Mouse (Mus musculus) ovary, postnatal 14 days (tissue): Measurements from ENCODE around the gene Fancl.
"Not testable (repeated sequence)": the region's sequence is repeated elsewhere in the genome, so short reads cannot be mapped to it uniquely, and the experiment has no call there.

Experiments used
- DNase-seq: peaks from one replicate; pipeline ENCODE4 v3.0.0; 2022; ENCODE audit warnings: low spot score

Fancl gene

DNA sequence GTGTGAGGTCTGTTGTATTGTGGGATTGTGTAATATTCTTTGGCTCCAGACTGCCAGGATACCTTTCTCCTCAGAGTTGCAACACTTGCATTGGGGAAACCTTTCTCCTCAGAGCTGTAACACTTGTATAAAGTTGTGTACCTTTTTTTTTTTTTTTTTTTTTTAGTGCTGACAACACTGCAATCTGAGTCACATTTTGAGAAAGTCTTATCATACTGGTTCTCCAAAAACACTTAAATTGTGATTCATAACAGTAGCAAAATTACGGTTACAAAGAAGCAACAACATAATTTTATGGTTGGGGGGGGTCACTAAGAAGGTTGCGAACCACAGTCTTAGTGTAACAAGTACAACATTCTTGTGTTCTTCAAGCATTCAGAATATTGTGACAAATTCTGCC lies at the start of gene Fancl:
Gene Fancl (plus strand): TSS at position 165 of the 400 bp plus-strand sequence.
- no peak for DNase-seq

DNA sequence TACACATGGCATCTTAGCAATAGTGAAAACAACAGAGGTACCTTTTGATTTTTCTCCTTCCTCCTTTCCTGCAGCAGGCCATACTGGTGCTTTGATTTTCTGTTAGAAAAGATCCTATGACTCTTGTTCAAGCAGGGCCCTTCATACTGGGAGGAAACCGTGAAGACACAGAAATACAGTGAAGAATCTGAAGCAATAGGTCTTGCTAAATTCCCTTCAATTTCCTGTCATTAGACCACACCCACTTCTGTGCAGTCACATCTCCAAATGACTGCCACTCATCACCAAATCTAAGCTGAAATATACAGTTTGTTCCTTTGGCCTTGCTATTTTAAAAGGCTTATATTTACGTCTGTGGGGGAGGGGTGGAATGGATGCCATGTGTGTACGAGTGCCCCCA lies 49.1 kb upstream of the Fancl start:
- DNase-seq: no peak

DNA sequence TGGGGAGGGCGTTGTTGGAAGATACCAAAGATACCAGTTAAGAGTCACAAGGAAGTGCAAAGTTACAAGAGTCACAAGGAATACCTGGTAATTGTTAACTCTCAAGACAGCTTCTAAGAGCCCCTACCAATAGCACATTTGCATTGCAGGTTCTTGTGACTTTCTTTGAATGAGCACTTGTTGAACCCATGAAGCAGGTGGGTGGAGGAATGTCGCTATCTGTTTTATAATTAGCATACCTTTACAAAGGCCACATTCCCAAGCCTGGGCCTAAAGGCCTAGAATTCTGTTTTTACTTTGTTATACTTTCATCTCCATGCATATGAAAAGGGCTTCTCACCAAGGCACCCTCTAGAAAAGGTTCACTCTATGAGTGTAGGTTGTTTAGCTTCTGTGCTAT lies 15.8 kb upstream of the Fancl start:
- not testable (repeated sequence) for DNase-seq

DNA sequence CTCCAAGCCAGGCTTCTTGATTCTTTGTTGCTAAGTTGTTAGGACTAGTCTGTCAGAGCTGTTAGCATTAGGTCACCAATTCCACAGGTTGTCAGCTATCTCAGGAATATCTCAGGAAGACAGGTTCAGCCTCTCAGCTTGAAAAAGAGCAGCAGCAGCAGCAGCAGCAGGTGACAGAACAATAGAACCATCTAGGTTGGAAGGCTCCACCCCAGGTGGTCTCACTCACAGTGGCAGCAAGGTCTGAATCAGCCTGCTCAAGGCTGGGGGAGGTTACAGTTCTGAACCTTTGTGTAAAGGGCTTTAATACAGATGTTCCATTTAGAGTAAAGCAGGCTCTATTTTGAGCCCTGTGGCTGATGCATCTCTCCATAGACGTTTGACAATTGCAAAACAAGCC lies 14.0 kb upstream of the Fancl start:
- not testable (repeated sequence) for DNase-seq

DNA sequence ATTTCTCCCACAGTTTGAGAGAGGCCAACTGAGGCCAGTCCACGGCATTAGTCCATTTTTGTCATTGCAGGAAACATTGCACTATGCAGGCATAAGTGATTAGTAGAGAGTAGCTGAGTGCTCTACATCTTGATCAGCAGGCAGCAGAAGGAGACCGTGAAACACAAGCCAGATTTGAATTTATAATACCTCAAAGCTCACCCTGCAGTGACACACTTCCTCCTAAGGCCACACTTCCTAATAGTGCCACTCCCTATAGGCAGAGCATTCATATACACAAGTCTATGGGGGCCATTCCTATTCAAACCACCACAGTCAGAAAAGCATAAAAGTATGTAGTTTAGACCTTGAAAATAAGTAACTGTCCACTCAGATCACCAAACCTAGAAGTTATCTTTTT lies 11.8 kb upstream of the Fancl start:
- no peak for DNase-seq

DNA sequence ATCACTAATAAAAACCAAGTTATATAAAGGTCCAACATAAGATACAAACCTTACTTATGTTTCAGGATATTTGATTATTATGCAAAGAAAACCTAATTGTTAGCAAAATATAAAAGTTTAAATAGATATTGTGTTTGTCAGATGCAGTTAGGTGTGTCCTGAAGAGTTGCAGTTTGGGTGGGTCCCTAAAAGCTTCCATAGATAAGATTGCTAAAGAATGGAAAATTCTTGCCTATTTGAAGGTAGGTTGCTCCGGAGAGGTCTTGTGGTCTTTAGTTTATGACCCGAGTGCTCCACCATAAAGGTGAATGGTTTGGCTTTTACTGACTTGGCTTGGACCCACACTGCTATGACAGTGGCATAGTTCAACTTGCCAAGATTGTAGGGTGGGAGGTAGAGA lies 7.9 kb upstream of the Fancl start:
- no peak for DNase-seq

DNA sequence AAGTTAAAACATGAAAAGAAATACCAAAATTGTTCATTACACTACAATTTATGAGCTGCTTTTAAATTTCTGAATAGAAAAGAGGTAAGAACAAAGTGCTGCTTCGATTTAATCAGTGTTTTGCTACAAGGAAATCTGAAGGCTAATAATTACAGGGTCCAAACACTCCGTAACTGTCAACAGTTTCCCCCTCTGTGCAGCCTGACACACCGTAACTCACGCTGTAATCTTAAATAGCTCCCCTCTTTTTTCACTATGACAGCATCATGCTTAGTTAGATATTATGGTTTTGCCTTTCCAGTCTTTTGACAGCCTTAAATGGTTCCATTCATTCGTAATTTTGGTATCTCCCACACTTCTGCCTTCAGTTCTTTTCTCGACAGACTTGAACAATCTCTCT lies 4.4 kb upstream of the Fancl start:
- DNase-seq: no peak

DNA sequence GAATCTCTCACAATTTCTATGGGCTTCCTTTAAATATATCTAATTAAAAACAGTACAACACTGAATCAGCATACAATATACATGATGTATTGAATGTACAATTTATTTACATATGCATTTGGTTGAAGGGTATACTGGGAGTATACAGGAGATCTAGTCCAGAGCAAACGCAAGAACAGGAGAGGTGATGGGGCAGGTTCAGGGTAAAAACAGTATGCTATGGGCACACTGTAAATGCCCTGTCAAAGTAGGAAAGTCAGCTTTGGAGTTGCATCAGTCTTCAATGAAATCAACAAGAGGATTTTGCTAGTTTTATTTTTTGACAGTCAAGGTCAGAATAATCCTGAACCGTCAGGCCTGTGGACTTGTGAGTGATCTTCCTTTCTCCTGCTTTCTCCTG lies 743 bp downstream of the Fancl start:
- no peak for DNase-seq

DNA sequence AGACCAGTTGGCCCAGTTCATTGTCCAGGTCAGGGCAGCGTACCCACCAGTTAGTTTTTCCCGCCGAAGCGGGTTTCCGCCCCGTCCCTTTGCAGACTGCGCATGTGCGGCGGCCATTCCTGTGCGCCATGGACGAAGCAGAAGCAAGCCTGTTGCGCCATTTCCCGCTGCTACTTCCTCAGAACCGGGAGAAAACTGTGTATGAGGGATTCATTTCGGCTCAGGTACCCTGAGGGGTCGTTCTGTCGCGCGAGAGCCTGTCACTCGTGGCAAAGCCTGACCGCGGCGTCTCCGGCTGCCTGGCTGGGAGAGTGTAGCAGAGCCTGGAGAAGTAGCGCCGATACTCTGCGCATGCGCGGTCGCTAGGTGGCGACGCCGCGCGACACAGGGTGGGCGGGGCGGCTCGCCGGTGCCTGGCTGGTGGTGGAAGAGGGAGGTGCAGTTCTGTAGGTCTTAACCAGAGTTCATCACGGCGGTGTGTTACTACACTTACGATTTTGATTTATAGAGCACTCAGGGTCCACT lies 1.2 kb downstream of the Fancl start:
- DNase-seq: peak; percentile 85

DNA sequence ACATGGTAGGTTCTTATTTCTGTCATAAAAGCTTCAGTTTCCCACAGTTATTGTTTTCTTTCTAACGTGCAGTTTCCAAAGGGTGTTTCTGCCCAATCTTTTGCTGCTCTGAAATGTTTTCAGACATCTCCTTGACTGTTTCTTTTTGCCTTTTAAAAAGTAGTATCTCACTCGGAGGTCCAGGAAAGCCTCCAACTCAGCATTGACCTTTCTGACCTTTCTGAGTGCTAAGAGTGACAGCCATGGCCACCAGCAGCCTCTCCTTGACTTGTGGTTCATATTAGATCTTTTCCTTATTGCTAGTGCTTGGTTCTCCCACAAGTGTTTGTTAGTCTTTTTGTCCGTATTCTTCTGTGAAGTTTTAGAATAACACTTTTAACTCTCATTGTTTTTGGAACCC lies 9.6 kb downstream of the Fancl start:
- no peak for DNase-seq

DNA sequence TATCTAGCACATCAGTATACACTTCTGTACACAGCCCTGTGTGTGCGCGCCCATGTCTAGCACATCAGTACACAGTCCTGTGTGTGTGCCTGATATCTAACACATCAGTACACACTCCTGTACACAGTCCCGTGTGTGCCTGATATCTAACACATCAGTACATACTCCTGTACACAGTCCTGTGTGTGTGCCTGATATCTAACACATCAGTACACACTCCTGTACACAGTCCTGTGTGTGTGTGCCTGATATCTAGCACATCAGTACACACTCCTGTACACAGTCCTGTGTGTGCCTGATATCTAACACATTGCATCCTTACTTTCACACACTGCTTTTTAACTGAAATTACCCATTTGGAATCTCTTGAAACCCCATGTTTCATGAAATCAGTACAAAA lies 27.0 kb downstream of the Fancl start:
- DNase-seq: no peak

DNA sequence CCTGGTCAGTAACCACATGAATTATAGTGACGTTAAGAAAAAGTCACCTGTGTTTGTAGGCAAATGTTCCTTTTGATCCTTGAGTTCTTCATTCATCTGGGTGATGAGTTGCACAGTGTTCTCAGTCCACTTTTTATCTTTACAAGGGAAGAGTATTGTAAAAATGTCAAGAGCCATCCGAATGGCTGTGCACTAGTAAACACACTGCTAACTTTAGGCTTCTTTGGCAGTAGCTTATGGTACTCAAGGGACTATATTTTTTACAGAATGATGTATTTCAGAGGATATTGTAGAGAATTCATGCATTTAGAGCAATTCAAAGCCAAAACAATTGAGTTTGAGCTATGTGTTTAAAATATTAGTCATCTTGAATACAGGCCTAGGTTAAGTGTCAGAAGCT lies 35.5 kb downstream of the Fancl start:
- DNase-seq: no peak

DNA sequence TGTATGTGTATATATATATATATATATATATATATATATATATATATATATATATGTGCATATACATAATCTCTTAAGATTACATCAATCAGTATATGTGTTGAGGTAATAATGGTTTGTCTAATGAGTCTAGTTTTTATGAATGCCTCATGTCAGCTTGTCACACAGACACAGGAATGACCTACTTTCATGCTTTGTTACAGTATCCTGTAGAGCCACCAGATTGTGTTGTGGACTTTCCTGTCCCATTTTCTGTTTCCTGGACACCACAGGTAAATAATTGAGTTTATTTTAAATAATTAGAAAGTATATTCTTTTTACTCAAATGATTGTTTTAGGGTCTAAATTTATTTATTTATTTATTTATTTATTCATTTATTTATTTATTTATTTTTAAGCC lies 48.3 kb downstream of the Fancl start:
- DNase-seq: no peak

DNA sequence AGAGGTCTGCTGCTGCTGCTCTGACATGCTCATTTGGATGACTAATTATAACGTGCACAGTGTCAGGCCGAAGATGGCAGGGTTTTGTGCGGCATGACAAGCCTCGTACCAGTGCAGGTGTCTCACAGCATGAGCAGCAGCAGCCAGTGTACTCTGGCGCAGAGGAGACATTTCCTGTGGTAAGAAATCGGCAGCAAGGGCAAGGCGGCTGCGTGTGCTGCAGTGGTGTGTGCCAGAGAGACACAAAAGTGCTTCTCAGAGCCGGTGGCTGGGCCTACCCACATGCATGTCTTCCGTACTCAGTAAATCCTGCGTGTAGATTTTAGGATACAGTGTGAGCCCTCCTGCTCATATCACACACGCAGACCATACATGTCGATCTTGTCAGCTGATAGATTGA lies 51.9 kb downstream of the Fancl start:
- no peak for DNase-seq

DNA sequence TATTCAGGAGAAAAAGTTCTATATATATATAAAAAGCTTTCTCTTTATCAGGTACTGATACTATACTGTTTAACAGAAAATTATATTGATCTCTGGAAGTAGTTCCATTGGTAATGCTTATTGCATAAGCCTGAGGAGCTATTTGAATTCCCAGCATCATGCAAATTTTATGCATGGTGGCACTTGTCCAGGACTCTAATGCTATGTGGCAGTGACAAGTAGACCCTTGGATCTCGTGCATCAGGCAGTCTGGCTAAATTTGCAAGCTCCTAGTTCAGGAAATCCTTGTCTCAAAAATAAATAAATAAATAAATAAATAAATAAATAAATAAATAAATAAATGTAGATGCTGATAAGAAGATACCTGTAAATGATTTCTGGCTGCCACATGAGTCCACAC lies 55.2 kb downstream of the Fancl start:
- no peak for DNase-seq

DNA sequence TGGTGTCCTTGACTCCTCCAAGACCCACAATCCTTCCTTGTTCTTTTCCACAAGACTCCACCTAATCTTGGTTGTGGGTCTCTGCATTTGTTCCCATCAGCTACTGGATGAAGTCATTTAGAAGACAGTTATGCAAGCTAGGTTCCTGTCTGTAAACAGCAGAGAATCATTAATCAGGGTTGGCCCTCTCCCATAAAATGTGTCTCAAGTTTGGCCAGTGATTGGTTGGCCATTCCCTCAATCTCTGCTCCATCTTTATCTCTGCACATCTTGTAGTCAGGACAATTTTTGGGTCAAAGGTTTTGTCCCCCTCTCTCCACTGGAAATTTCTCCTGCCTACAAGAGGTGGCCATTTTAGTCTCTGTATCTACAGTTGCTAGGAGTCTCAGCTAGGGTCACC lies 58.4 kb downstream of the Fancl start:
- DNase-seq: no peak

DNA sequence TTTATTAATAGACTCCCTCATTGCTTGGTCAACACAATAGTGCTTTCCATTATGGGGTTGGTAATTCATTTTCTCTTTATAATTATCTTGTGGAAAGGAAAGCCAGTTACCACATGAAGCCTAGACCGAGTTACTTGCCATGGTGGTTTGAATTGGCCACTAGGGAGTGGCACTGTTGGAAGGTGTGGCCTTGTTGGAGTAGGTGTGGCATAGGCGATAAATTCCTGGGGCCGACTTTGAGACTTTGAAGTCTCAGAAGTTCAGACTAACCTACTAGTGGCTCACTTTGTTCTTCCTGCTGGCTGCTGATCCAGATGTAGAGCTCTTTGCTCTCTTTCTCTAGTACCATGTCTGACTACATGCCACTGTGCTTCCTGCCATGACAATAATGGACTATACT lies 63.9 kb downstream of the Fancl start:
- no peak for DNase-seq

DNA sequence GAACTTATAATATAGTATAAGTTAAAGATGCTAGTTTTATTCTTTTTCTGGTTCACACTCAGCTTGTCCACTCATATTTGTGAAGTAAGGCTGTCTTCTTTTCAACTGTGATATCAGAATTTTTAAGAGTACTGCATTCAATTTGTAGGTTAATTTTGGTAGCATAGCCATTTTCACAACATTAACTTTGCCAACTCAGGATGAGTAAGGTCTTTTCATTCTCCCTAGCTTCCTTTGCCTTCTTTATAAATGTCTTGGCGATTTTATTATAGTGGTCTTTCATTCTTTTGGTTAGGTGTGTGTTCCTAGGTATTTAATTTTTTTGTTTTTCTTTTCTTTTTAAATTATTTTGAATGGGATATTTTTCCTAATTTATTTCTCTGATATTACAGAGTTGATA lies 64.7 kb downstream of the Fancl start:
- DNase-seq: no peak

DNA sequence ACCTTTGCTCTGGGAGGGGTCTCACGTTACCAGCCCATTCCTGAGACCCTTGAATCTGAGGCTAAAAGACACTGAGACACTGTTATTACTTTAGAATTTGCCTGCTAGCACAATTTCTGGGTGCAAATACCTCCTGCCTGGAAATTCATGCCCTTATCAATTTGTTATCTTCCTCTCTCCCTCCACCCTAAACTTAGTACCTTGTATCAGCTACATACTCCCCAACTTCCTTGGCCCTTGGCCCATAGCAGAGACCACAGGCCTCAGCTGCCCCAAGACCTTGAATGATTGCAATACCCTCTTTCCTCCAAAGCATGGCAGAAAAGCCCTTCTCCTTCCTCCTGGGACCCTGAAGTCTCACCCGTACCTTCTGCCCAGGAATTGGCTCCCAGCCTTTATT lies 65.3 kb downstream of the Fancl start:
- no peak for DNase-seq

DNA sequence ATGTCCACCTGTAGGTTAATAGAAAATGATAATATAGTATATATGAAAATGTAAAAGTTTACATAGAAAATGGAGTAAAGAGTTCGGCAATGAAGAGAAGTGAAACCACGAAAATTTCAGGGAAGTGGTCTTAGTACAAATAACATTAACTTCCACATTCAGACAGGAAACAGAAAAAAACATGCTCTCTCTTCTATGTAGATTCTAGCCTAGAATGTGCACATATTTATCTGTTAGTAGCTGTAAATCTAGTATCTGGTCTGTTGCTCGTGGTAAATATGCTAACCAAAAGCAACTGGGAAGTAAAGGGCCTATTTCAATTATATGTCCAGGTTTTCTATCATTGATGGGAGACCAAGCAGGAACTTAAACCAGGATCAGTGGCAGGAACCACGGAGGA lies 66.8 kb downstream of the Fancl start:
- no peak for DNase-seq

DNA sequence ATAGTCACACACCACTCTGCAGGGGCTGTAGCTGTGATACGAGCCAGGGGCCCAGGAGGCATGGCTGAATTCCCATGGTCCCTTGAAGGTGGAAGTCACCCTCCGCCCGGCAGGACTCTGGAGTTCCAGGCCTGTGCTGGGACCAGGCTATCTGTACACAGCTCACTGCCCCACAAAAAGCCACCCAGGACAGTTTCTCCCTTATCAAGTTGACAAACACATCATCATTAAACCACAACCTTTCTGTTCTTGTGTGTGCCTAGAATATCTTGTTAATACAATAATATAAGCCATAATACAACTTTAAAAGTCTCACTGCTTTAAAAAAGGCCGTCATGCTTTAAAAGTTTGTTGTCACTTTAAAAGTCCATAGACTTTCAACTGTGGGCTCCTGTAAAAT lies 68.1 kb downstream of the Fancl start:
- no peak for DNase-seq

DNA sequence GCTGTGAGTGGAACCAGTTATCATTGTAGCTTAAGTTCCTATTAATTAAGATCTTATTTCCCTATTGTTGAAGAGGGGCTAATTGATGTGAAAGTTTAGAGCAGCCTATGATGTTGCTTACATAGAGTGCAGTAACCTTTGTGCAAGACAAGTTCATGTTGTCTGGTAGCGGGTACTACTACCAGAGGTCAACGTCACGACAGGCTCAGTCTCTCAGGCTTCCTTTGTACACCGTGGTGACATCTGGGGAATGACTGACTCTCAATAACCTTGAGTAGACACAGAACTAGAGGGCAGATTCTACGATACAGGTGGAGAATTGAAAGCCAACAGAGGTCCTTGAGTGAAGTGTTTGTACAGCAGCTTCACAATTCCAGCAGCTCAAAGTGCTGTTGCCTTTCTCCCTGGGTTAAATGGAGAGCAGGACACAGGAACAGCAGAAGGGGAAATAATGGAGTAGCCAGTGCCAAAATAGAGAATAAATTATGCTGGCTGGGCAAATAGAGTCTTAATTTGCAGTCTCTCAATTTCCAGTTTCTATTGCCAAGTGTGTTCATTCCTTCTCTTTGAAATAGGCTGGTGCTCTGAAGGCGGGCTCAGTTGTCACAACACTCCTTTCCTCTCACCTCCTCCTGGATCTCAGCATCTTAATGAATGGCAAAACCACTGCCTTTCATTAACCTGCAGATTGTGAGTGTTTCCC lies 91.3 kb downstream of the Fancl start:
- no peak for DNase-seq

DNA sequence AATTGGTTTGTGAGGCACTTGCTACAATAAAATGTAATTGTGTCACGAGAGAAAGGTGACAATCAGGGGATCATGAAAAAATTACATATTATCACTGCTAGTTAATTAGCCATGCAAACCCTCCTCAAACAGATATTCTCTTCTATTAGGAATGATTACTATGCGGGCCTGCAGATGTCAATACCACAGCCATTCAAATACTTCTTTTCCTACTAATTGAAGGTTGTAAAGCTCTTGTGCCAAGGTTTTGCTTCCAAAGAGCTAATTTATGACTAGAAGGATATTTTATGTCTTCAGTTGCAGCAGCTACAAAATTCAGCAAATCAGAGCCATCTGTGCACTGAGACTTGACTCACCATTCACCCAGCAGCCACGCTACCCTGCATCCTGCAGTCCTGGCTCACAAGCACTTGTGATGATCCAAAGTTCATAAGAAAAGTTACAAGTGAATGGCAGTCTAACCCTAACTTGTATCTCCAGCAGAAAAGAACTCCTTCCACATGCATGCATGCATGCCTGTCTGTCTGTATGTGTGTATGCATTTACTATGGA lies 95.8 kb downstream of the Fancl start:
- DNase-seq: no peak
